Mouse (Mus musculus) cerebellum, postnatal 4 days (tissue): ENCODE results near the gene Hoxa1.
A peak's percentile ranks its signal among the peaks of the same experiment; 100 is the strongest.

Experiments
- DNase-seq, 2 experiments: peaks; one replicate each; pipeline ENCODE4 v3.0.0; 2022; ENCODE audit warnings: low spot score in 2 of 2, mixed read lengths in 1 of 2

Gene Hoxa1

DNA sequence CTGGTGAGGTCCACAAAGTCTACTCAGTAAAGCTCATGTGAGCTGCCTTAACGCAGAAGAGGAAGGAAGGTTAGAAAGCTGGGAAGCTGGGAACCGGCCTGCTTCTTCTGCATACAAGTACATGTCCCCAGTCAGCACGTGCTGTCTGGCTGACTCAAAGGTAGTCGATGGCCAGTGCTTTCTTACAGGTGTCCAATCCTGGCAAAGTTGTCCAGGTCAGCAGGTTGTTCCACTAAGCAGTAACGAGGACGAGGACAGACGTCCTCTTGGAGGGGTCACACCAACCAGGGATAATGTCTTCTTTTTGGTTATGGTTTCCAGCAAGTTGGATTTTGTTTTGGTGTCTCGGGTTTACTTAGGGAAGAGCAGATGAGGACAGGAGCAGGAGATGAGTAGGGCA, 31.8 kb upstream of the Hoxa1 start:
- DNase-seq, result no peak

DNA sequence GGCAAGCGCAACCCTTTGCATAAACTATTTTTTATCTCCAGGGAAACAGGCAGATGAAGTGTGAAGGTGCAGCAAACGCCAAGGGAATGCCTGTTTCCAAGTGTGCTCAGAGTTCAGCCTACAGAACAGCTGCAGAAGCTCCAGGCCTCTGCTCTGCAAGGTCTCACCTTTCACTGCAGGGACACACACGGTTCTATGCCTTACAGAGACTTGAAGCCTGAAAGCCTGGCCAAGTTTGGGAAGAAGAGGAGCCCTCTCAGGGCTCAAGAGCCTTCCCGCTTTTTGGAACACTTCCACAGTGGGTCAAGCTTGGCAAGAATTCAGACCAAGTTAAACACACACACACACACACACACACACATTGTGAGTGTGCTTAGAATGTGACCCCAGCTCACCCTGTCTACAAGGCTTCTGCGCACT, 31.1 kb upstream of the Hoxa1 start:
- no peak for DNase-seq

DNA sequence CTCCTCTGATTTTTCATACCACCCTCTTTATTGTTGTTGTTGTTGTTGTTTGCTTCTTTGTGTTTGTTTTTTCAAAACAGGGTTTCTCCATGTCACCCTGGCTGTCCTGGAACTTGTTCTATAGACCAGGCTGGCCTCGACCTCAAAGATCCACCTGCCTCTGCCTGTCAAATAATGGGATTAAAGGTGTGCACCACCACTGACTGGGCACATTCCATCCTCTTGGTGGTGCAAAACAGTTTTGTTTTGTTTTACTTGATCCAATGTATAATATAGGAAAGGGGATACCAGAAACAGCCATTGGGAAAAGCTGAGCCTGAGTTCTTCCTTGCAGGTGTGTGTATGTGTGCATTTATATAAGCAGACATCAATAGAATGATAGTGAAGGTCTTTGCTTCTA, 28.4 kb upstream of the Hoxa1 start:
- DNase-seq, result no peak

DNA sequence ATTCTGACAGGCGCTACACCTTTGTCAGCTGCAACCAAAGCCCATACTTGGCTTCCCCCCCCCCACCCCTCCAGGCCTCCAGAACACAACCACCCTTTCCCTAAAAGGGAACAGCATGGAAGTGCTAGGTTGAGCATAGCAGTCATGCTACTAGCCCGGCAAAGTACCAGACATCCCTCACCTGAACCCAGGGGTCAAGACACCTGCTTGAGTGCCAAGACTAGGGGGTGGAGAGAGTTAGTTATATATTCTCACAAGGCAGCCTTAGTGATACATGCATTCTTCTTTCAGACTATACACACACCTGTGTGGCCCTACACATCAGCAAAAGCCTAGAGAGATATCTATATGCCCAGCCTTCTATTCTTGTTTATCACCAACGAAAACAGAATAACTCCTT, 27.7 kb upstream of the Hoxa1 start:
- DNase-seq, result no peak

DNA sequence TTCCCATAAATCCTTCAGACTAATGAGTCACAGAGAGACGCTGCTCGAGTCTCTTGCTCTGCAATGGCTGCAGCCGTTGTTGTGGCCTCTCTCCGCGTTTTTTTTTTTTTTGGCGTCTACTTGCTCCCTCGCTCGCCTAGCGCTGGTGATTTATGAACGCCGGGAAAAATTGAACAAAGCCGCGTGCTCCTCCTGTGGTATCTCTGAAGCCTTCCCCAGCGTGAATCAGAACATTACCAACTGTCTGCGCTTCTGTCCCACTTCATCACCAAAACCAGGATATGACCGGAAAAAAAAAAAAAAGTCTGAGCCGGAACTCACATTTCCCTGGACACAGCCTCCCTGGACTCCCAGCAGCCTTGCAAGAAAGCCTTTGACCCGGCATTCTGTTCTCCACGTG, 27.1 kb upstream of the Hoxa1 start:
- no peak for DNase-seq

DNA sequence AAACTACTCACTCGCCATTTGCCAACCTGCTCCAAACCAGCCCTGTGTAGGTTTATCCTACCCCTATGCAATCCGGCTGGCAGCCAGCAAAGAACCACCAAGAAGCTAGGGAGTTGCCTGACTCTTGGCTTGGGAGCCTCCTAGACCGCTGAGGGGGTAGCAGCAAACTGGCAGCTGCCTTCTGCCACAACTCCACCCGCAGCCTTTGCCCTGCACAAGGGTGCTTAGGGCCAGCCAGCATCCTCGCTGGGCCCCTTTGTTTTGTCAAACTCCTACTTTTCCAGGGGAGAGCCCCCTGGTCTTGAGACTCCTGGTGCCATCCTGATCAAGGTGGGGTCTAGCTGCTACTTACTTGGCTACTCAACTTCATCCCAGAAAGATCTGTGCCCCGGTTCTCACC, 26.6 kb upstream of the Hoxa1 start:
- DNase-seq, result no peak

DNA sequence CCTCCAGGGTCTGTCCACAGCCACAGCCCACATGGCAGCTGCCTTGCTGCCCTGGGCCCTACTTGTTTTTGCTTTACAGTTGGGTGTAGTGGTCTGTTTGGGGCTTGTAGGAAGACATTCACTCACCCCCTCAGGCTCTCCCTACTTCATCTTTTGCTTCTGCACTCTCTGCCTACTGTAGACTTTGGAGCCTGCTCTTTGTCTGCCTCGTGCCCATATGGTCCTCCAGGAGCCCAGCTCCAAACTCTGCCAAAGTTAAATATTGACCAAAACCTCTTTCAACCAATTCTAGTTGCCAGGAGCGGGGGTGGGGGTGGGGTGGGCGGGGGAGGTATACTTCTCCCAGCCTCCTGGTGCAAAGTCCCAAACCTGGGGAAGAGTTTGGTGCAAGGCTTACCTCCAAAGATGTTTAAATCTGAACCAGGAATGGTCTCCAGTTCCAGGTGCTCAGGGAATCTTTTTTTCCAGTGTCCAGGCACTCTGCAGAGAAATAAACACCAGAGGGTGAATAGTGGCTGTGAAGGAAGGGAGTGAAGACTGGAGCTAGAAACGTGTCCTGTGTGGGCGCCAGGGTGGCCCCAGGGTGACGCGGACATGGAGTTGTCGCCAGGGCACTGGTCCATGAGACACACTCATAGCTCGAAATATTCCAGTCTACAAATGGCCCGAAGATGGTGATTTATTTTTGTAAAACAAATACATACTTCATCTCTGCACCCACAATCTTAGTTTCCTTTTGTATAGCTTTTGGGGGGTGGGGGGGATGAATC, 25.4 kb upstream of the Hoxa1 start:
- no peak for DNase-seq

DNA sequence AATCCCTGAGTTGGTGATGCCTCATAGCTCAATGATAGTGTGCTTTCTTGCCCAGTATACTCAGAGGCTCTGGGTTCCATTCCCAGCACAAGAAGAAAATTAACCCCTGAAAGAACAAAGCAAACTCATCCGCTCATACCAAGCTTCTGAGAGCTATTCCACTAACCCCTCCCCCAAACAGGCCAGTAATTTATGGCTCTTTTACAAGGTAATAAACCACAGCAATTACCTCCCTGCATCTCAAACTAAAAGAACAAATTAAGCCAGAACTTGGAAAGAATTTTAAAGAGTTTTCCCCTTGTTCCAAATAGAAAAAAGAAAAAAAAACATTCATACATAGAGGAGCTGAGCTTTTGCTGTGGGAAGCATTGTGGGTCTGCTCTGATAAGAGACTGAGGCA, 24.7 kb upstream of the Hoxa1 start:
- DNase-seq, result no peak

DNA sequence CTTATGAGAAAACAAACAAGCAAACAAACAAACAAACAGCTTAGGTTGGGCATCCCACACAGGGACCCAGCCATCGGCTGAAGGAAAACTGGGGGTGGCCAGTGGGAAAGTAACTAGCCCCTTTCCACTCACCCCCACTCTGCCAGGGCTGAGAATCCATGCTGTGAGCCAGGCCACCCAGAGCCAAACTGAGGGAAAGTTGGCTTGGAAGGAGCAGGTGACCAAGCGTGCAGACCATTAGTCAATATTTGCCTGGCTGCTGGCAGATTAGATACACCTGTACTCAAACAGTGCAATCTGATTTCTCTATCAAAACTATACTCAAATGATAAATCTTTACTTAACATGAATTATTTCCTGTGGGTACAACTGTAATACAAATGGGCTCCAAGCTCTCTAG, 23.9 kb upstream of the Hoxa1 start:
- no peak for DNase-seq

DNA sequence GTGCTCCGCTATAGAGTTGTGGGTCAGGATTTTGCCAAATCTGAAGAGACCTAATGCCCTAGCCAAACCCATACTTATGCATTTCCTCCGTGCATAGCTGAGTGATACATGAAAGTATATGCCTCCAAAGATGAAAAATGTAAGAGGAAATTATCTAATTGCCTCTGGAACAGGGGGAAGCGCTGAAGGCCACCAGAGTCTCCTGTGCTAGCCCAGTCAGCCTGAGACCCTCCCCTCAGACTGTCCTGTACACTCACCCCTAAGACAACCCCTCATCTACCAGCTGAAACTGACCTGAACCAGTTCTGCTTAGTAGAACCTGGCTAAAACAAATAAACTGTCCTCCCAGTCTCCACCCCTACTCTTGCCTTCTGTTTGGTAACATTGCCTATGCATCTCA, 22.6 kb upstream of the Hoxa1 start:
- no peak for DNase-seq

DNA sequence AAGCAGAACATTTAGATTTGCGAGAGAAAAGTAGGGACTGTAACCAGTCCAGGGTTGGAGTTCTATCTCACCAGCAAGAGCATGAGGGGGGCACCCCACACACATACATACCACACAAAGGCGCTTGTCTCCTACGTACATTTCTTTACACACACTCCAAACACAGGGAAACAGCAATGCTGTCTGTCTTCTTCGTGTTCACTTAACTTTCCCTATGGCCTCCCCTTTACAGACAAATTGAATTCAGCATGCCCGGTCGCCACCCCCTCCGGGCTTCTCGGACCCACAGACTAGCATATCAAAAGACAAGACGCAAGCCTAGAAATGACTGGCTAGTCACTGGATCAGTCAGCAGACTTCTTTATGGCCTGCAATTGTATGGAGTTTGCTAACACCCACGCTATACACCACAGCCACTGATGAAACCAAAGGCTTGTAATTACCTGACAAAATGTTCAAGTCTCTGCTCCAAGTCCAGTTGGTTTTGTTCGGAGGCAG, 22.1 kb upstream of the Hoxa1 start:
- no peak for DNase-seq

DNA sequence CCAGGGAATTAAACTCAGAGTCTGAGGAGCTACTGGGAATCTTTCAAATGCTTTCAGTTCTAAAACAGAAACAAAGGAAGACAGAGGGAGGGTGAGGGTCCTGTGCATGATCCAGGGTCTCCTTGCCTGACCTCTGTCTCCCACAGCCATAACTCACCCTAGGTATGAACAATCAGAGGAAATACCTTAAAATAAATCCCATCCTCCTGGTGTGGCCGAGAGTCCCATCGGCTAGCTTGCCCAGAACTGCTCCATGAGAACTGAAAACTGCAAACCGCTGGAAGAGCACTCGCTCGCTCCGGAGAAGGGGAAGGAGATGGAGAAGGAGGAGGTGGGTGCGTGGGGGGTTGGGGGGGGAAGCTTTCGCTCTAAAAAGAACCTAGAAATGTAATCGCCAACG, 21.6 kb upstream of the Hoxa1 start:
- DNase-seq, result no peak

DNA sequence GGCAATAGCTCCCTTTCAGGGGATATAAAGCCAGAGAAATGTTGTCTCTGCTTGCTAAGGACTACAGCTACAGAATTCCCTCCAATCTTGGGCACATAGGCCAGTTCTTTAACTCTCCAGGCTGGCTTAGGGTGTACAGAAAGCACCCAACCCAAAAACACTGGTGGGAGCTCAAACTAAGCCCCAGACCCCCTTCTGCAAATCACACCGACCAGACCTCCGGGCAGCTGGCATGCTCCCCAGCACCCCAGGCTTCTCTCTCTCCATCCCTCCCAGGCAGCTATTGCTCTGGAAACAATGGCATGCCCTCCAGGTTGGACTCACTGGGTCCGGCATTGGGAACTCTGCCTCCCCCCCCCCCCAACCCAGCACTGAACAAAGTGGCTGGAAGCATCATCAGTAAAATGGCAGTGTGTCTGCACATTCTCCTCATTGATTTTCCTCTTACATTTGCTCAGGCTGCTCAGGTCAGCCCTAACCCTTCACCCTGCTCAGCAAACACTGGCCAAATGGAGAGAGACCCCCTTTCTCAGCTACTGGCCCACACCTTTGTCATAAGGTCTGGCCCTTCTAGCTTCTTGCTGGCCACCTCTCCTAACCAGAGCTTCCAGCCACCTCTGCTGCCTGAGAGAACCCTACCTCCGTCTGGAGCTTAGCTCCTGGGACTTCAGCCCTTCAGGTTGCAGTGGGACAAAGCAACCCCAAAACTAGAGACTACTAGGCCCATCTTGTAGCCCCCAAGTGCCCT, 21.0 kb upstream of the Hoxa1 start:
- DNase-seq, result no peak

DNA sequence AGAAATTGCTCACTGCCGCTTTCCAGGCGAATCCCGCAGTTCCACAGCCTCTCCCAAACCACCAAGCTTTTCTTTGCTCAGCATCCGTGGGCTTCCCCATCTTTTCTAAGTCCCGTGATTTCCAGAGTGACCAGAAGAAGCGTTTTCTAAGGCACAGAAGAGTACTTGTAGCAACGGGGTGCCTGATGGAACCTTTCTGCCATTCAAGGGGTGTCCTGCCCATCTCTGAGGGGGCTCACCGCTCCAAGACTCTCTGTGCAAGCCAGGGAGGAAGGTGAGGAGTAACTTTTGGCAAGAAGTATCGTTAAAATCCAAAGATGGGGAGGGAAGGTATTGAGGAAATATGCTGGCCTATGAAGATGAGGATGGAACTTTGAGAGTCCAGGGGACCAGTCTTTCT, 19.7 kb upstream of the Hoxa1 start:
- DNase-seq, result no peak

DNA sequence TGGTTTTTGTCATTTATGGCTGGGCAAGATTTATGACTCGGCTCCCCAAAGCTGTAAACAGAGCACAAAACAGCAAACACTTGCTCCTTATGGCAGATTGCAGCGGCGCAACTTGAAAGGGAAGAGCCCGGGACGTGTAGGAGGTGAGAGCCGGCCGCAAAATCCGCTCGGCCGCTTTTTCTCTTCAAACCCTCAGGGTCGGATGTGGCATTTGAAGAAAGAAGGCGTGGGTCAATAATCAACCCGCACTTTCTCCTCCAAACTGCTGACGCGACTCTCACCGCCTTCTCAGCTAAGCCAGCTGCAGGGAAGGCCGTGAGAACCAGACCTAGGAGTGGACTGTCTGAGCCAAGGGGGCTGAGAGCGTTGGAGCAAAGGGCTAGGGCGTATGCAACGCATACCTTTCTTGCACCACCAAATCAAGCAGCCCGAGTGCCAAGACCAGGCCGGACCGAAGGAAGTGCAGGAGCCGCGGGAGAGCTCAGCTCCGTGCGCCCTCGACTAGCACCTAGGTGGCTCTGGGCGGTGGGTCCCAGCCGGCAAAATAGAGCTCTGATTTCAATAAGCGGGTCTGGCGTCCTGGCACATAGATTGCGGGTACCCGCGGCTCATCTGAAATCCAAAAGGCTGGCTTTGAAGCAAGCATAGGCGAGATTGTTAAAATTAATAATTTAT, 19.1 kb upstream of the Hoxa1 start, which contains the start of gene 5730596B20Rik:
Gene 5730596B20Rik (plus strand): TSS at position 438 of the 675 bp plus-strand sequence.
- DNase-seq, result no peak

DNA sequence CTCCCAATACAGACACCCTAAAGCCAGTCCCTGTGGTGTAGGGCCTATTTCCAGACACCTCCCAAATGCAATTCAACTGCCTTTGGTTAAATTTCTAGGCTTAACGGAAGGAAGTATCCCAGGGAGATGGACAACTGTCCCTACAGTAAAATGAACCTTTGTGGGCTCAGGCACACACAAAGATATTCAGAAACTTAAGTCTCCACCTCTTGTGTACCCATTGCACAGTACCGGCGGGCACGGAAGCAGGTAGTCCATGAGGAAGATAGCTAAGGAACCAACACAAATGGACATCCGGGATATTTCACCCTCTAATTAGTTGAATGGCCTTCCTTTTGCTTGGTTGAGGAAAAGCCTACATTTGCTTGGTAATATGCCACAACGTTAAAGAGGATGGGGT, 18.3 kb upstream of the Hoxa1 start:
- DNase-seq, result no peak

DNA sequence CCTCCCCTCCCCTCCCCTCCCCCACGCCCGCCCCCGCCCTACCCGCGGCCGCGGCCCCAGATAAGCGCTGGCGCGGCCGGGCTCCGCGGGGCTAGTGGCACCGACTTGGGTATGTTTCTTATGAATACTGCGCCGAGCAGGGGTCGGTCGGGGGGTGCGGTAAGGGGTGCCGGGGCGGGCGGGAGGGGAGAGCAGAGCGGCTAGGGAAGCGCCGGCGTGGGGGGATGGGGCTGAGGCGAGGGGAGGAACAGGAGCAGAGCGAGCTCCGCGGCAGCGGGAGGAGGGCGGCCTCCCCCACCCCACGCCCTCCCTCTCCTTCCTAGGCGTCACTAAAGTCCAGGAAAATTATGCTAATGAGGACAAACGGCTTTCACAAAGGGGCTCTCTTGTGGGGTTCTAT, 17.7 kb upstream of the Hoxa1 start:
- DNase-seq, result no peak

DNA sequence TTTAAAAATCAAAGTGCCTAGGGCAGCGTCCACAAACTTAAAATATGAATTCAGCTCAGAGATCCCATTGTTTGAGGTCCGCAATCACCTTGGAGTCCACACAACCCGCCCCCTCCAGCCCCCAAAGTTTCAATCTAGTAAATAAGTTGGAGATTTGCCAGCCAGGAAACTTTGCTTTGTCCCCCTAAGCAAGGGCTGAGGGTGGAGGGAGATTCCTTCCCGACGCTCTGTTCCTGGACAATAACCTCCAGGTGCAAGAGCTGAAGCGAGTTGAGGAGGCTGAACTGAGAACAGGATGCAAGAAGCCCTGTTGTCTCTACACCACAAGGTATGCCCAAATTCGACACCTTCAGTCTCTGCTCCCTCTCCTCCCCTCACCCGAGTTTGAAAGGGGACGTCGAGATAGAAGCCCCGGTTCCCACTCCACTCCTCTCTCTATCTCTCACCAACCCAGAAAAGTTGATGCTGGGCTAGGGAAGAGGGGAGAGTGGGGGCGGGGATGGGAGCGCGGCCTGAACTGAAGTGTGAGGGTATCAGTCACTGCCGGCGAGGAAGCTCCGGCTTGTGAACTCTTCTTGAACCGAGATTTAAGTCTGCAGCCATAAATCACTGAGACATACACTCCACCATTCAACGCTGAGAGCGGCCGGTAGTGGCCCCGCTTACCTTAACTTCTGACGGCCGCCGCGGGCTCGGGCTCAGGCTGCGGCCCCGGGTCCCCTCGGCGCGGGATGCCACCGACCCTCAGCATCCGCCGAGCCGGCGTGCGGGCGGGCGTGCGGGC, 17.0 kb upstream of the Hoxa1 start:
- no peak for DNase-seq

DNA sequence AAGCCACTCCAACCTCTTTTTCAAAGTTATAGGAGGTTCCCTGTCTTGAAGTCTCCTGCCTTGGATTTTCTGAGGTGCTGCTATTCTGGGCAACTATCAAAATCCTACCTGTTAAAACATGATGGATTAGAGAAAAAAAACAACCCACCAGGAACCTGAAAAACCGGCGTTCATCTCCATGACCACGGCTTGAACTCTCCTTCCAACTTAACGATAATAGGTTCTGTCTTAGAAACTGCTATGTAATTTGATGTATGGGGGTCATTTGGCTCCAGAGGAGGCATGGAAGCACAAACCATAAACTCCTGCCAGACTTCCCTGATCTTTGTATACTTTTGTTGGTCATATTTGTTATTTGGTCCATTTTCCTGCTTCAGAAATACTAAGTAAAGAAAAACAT, 15.5 kb upstream of the Hoxa1 start:
- DNase-seq, result no peak

DNA sequence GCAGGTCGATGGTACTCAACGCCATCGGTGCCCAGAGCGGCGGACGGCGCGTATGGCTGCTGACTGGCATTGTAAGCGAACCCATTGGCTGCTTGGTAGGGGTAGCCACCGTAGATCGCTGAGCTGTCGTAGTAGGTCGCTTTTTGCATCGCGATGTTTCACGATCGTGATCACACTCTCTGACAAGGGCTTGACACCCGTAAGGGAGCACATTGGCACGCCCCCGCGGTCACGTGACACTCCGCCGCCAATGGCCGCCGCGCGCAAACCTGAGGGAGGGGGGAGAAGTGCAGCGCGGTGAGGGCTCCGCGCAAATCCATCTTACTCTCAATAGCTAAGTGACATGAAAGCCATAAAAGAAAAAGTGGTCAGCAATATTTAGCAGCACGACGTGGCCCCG, 14.4 kb upstream of the Hoxa1 start:
- peak in 1 of 2 experiments; percentile 81 for DNase-seq

DNA sequence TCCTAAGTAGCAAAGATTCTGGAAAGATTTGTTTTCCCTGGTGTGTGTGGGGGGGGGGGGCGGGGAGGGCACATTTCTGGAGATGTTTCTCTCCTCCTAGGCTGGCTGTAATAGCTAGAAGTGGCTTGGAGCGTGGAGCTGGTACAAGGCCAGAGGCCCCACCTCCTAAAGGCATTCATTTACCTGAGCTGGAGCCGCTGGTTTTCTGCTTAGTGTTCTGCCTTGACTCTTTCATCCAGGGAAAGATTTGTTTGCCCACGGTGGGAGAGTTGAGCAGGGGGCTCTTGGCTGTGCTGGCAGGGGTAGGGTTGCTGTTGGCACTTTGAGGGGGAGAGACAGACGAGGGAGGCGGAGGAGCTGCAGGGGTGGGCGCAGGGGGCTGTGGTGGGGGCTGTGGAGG, 13.8 kb upstream of the Hoxa1 start:
- DNase-seq, result no peak

DNA sequence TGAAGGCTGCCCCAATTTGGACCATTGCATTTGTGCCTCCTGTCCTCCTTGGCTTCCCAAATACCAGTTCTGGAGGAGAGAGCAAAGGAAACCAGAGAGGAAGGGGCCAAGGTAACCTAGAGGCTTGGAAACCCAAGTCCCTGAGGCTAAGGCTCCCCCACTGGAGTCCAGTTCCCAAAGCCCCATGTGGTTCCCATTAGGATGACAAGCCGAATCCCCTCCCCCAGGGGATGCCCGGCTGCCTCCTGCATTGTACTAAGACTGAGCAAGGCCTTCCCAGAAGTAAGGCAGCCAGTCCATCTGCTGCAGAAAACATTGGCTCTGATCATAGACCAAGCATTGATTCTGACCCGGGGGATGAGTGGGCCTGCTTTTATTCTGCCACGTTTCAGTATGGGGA, 13.2 kb upstream of the Hoxa1 start:
- DNase-seq, result no peak
